Mouse (Mus musculus): ENCODE data around the gene Kdm1a.

Kdm1a gene

DNA sequence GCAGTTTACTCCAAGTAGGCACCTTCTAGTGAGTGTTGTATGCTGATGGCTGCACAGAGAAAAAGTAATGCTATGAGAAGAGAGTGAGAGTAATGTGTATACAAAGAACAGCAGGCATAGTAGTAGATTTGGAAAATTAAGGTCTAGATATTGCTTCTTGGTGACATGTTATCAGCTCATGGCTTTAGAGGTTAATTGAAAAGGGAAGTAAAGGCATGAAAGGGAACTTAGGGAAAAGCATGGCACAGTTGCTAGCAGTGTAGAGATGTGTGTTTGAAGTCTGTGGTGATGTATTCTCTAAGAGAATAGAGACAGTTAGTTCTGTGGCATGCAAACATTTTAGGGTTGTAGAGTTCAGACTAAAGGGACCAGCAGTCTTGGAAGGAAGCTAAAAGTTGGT lies 82.7 kb downstream of the Kdm1a start:
- DNase-seq: no peak

DNA sequence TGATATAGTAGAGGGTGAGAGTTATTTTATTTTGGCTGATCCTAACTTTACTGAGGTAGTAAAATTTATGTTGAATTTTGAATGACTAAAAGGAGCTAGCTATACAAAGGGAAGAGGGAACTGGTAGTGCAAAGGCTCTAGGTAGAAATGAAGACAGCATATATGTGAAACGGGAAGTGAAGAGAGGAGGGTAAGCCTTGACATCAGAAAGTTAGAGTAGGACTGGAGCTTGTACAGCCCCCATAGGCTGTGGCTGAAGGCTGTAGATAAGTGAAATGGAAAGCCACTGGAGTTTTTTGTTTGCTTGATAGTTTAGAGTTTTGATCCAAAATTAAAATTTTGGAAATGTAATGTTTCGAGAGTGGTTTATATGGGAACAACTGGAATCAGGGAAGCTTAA lies 83.9 kb downstream of the Kdm1a start:
- no peak for DNase-seq

DNA sequence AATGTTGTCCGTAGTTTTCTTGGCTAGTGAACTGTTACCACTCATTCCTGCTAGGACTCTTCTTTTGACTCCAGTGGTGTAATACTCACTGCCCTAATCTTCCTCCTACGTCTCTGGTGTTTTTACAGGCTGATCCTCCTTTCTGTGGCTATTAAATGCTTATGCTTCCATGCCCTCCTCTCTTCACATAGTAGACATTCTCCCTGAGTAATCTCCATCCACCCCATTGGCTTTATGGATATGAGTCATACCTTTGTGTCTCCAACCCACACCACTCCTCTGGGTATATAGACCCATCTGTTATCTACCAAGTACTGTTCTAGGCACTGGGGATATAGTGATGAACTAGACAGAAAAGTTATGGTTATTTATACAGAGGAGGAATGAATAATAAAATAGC lies 84.4 kb downstream of the Kdm1a start:
- no peak for DNase-seq

DNA sequence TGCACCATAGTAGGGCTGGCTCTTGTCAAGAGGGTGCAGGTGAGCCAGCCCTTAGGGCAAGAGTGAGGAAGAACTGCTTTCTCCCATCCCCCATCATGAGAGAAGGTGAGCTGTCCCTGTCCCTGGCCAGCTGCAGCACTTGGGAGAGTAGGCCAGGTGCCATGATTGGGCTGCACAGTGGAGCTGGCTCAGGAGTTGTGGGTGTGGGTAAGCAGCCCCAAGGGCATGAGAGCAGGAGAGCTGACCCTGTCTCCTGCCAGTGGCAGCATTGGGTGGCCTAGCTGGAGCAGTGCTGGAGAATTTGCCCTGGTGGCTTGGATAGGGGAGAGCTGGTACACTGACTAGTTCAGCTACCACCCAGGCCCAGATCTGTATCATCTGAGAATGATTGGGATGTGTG lies 89.6 kb downstream of the Kdm1a start:
- no peak for DNase-seq

DNA sequence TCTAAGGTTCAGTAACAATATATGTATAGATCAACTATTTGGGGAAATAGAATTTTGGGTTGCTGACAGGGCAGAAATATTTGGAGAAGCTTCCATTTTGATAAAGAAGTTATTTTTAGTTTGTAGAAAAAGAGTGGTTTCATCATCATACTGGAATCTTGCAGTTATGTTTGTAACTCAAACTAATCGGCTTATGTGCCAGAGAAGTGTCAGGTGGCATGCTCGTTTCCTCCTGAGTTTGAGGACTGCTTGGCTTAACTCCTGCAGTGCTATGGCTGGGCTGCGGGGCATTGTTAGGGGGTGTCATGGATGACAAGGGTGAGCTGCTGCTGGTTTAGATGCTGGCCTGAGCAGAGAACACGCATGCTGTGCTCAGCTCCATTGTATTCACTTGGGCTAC lies 90.8 kb downstream of the Kdm1a start:
- no peak for DNase-seq

DNA sequence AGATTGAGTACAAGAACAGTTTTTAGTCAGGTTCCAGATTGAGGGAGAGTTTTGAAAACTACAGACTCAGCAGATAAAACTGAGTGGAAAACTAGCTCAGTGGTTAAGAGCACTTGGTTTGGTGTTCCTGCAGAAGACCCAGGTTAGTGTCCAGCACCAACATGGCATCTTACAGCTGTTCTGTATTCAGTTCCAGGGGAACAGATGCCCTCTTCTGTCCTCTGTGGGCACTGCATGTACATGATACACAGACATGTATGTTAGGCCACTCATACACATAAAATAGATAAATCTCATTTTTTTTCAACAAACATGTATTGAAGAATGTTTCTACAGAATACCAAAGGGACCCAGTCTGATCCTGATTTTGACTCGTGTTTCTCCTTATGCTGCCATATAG lies 92.7 kb downstream of the Kdm1a start:
- peak; percentile 48 for DNase-seq

DNA sequence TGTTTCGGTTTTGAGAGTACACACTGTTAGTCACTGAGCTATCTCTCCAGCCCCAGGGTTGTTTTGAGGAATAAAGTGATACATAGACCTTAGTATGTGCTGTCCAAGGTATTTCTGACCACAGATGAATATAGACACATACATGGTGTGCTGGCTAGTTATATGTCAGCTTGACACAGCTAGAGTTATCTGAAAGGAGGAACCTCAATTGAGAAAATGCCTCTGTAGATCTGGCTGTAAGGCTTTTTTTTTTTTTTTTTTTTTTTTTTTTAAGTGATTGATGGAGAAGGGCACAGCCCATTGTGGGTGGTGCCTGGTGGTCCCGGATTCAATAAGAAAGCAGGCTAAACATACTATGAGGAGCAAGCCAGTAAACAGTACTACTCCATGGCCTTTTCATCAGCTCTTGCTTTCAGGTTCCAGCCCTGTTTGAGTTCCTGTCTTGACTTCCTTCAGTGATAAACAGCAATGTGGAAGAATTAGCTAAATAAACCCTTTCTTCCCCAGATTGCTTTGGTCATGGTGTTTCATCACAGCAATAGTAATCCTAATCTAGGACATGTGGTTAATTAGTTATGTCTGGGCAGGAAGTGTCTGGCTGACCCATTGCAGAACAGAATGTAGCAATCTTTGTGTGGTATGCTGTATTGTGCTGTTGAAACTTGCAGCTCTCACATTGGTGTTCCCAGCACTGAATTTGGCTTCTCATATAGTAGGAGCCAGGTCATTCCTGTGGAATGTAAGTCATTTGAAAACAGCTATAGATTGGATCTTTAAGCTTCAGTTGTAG lies 96.9 kb downstream of the Kdm1a start:
- no peak for DNase-seq

Measured in kidney, adult 18-20 months (tissue).